Mouse (Mus musculus): ENCODE results near the gene Cdkn2aip. TPM values are rescaled to one million over a fixed set of nuclear protein-coding genes. Genes with fewer than 3 reads are reported as not detected.

Gene Cdkn2aip
- polyA plus RNA-seq, 1 experiment from 2014 or later = 37.7 TPM

DNA sequence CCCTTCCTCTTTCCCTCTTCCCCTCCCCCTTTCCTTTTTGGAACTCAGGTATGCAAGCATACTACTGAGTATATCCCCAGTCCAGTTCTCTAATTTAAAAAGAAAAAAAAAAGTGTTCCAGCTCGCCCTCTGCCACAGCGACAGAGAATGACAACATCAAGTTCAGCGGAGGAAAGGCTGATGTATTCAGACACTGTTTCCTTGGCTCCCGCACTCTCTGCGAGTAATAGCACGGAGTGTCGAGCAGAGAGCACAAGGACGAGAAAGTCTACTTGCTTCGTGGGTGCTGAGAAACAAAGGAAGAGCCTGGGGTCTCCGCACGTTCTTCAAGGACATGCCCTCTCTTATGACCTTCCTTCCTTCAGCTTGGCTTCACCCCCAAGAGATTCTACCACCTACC lies 4.9 kb upstream of the Cdkn2aip start:
- DNase-seq (ENCODE audit: low spot score) (no peak), ATAC-seq (ENCODE audit: insufficient number of reproducible peaks, low FRiP score, low TSS enrichment, low read depth) (no peak)
- H3K27ac ChIP-seq (replicated peaks; ENCODE audit: low read depth, low read length) = no peak overlapping the region
- H3K4me3 ChIP-seq (ENCODE audit: low read depth, low read length) = no peak overlapping the region
- no peaks in the 10 kb centered on the region for H3K27me3 ChIP-seq (ENCODE audit: control insufficient read depth, insufficient read depth, low read length)
- no peak overlapping the region for H3K4me2 ChIP-seq (ENCODE audit: low read depth, severe bottlenecking)
- no peaks in the 10 kb centered on the region for H3K4me1 ChIP-seq (ENCODE audit: control insufficient read depth, insufficient read depth, low read length)
- H3K9me3 ChIP-seq (ENCODE audit: control insufficient read depth, low read length) = no peaks in the 10 kb centered on the region
- 27% methylated on average over 11 of the region's 11 CpGs for WGBS
- no peaks in the 10 kb centered on the region for H3K36me3 ChIP-seq (ENCODE audit: control insufficient read depth, insufficient read depth, low read length)
- no peak overlapping the region for H3K9ac ChIP-seq (ENCODE audit: low read length)

DNA sequence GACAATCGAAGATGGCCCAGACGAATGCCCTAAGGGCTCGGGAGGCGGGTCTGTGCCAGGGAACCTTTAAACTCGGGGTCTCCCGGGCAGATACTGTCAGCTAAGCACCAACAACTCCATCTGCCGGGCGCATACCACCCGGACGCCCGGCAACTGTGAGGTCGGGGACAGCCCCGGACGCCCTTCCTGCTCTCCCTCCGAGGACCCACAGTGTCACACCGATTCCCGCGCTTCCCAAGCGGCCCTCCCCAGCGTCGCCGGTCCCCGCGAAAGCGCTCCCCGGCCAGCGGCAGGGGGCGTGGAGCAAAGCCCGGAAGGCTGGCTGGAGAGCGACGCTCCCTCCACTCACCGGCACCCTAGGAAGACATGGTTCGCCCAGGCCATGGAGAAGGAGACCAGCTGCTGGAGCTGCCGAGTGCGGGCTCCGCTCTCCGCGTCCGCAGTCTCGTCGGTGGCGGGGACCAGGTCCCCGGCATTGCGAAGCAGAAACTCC lies 515 bp downstream of the Cdkn2aip start:
- H3K27me3 ChIP-seq (ENCODE audit: control insufficient read depth, insufficient read depth, low read length) = no peaks in the 10 kb centered on the region
- no peaks in the 10 kb centered on the region for H3K9me3 ChIP-seq (ENCODE audit: control insufficient read depth, low read length)
- H3K4me3 ChIP-seq (ENCODE audit: low read depth, low read length) = peak overlapping the region; percentile 83
- DNase-seq (ENCODE audit: low spot score) = peak; percentile 59
- peak overlapping the region; percentile 67 for H3K4me2 ChIP-seq (ENCODE audit: low read depth, severe bottlenecking)
- H3K27ac ChIP-seq (replicated peaks; ENCODE audit: low read depth, low read length) = peak overlapping the region; percentile 92
- WGBS = under 1% methylated on average over 44 of the region's 44 CpGs
- ATAC-seq (ENCODE audit: insufficient number of reproducible peaks, low FRiP score, low TSS enrichment, low read depth) = peak; percentile 27
- H3K4me1 ChIP-seq (ENCODE audit: control insufficient read depth, insufficient read depth, low read length) = no peaks in the 10 kb centered on the region
- H3K9ac ChIP-seq (ENCODE audit: low read length) = peak overlapping the region; percentile 68
- peaks cover 11% of the 10 kb centered on the region for H3K36me3 ChIP-seq (ENCODE audit: control insufficient read depth, insufficient read depth, low read length)

DNA sequence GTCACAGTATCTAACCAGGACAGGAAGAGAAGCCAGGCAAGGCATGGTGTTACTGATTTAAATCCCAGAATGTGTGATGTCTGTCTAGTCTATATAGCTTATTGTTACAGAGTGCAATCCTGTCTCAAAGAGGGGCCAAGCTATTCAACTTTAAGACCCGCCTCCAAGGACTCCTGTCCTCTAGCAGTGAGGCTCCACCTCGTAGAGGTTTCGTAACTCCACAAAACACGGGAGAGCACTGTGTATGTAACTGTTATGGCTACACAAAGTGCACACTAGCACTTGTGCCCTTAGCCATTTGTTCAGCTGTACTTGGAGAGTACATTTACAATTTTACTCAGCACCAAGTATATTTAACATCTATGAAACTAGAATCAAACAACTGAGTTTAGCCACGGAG lies 5.6 kb downstream of the Cdkn2aip start:
- WGBS = 92% methylated on average over 5 of the region's 5 CpGs
- H3K9ac ChIP-seq (ENCODE audit: low read length) = no peak overlapping the region
- no peak overlapping the region for H3K4me2 ChIP-seq (ENCODE audit: low read depth, severe bottlenecking)
- ATAC-seq (ENCODE audit: insufficient number of reproducible peaks, low FRiP score, low TSS enrichment, low read depth) = no peak
- no peaks in the 10 kb centered on the region for H3K9me3 ChIP-seq (ENCODE audit: control insufficient read depth, low read length)
- no peaks in the 10 kb centered on the region for H3K4me1 ChIP-seq (ENCODE audit: control insufficient read depth, insufficient read depth, low read length)
- no peak overlapping the region for H3K27ac ChIP-seq (replicated peaks; ENCODE audit: low read depth, low read length)
- no peak overlapping the region for H3K4me3 ChIP-seq (ENCODE audit: low read depth, low read length)
- no peaks in the 10 kb centered on the region for H3K27me3 ChIP-seq (ENCODE audit: control insufficient read depth, insufficient read depth, low read length)
- peaks cover 11% of the 10 kb centered on the region for H3K36me3 ChIP-seq (ENCODE audit: control insufficient read depth, insufficient read depth, low read length)
- DNase-seq (ENCODE audit: low spot score) = no peak

DNA sequence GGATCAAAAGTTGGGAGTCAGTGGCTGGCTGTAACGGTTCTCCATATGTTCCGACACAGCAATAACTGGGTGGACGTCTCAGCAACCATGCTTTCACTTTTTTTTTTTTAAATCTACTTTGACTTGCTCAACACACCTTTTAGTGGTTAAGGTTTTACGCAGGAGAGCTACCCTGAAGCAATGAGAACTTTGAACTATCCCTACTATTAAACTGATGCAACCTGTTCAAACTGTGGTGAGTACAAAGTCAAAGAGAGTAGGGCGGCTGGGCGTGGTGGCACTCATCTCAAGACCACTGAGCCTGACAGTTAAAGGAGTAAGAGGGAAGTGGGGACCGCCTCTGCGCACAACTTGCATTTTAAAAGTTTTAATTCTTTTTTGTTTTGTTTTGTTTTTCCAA lies 7.0 kb downstream of the Cdkn2aip start:
- H3K9ac ChIP-seq (ENCODE audit: low read length) = no peak overlapping the region
- WGBS = 92% methylated on average over 8 of the region's 8 CpGs
- DNase-seq (ENCODE audit: low spot score) (no peak), ATAC-seq (ENCODE audit: insufficient number of reproducible peaks, low FRiP score, low TSS enrichment, low read depth) (no peak)
- peaks cover 9% of the 10 kb centered on the region for H3K36me3 ChIP-seq (ENCODE audit: control insufficient read depth, insufficient read depth, low read length)
- H3K27ac ChIP-seq (replicated peaks; ENCODE audit: low read depth, low read length) = no peak overlapping the region
- no peak overlapping the region for H3K4me3 ChIP-seq (ENCODE audit: low read depth, low read length)
- no peaks in the 10 kb centered on the region for H3K27me3 ChIP-seq (ENCODE audit: control insufficient read depth, insufficient read depth, low read length)
- no peaks in the 10 kb centered on the region for H3K4me1 ChIP-seq (ENCODE audit: control insufficient read depth, insufficient read depth, low read length)
- no peak overlapping the region for H3K4me2 ChIP-seq (ENCODE audit: low read depth, severe bottlenecking)
- H3K9me3 ChIP-seq (ENCODE audit: control insufficient read depth, low read length) = no peaks in the 10 kb centered on the region

DNA sequence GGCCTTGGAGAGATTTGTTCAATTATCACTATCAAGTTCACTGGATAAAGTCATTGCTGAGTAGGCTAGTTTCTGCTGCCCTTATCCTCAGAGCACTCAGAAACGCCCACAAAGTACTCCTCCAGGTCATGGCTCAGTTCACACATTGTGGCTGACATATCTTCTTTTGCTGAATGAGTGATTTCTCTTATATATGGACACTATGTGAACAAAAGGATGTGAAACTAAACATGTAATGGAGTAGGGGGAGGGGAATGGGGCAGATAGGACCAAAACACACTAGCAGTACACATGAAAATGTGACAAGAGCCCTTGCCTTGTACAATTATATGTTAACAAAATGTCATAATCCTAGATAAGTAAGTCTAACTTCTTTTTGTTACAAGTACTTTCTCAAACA lies 11.4 kb downstream of the Cdkn2aip start:
- DNase-seq (ENCODE audit: low spot score) (no peak), ATAC-seq (ENCODE audit: insufficient number of reproducible peaks, low FRiP score, low TSS enrichment, low read depth) (no peak)
- Histone ChIP-seq H3K4me1 (ENCODE audit: control insufficient read depth, insufficient read depth, low read length) (no peaks in the 10 kb centered on the region), H3K9ac (ENCODE audit: low read length) (no peak overlapping the region), H3K27ac (replicated peaks; ENCODE audit: low read depth, low read length) (no peak overlapping the region), H3K36me3 (ENCODE audit: control insufficient read depth, insufficient read depth, low read length) (no peaks in the 10 kb centered on the region), H3K4me3 (ENCODE audit: low read depth, low read length) (no peak overlapping the region), H3K4me2 (ENCODE audit: low read depth, severe bottlenecking) (no peak overlapping the region), H3K27me3 (ENCODE audit: control insufficient read depth, insufficient read depth, low read length) (no peaks in the 10 kb centered on the region), H3K9me3 (ENCODE audit: control insufficient read depth, low read length) (no peaks in the 10 kb centered on the region)
- 73% methylated on average over 1 of the region's 1 CpGs for WGBS

DNA sequence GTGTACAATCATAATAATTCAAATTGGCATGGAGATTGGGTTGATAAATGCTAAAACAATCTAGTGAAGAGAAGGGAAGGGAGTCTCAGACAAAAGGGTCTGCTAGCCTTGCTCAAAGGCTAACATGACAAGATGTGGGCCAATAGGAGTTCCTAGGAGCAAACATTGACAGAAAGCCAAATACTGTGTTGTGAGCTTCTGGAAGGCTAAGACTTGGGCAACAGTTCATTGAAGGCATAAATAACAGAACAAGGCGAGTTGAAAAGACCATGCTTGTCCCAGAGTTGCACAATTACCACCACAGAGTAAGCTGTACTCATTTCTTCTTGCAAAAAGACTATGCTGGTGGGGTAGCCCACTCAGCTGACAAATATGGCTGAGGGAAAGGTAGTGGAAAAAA lies 16.0 kb downstream of the Cdkn2aip start:
- Histone ChIP-seq H3K9ac (ENCODE audit: low read length) (no peak overlapping the region), H3K4me3 (ENCODE audit: low read depth, low read length) (no peak overlapping the region), H3K4me2 (ENCODE audit: low read depth, severe bottlenecking) (no peak overlapping the region), H3K9me3 (ENCODE audit: control insufficient read depth, low read length) (no peaks in the 10 kb centered on the region), H3K27me3 (ENCODE audit: control insufficient read depth, insufficient read depth, low read length) (no peaks in the 10 kb centered on the region), H3K36me3 (ENCODE audit: control insufficient read depth, insufficient read depth, low read length) (no peaks in the 10 kb centered on the region), H3K4me1 (ENCODE audit: control insufficient read depth, insufficient read depth, low read length) (no peaks in the 10 kb centered on the region), H3K27ac (replicated peaks; ENCODE audit: low read depth, low read length) (no peak overlapping the region)
- WGBS = 69% methylated on average over 1 of the region's 1 CpGs
- ATAC-seq (ENCODE audit: insufficient number of reproducible peaks, low FRiP score, low TSS enrichment, low read depth) (no peak), DNase-seq (ENCODE audit: low spot score) (no peak)

DNA sequence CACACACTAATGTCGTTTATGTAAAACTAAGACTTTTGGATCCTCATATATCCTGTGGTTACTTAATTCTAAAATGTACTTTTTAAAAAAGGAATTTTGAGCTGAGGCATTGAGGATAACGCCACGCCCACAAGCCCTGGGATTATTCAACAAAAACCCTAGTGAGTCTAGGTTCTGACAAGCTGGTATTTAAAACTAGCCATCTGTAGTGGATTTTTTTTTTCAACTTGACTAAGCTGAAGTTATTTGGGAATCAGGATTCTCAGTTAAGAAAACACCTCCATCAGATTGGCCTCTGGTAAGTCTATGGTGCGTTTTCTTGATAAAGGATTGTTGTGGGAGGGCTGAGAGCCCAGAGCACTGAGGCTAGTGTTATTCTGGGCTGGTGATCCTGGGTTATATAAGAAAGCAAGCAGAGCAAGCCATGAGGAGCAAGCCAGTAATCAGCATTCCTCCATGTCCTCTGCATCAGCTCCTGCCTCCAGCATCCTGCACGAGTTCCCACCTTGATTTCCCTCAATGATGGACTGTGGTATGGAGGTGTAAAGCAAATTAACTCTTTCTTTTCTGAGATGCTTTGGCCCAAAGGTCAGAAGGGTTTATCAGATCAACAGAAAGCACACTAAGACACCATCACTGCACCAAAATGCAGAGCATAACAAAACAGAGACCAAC lies 18.2 kb downstream of the Cdkn2aip start:
- no peak for ATAC-seq (ENCODE audit: insufficient number of reproducible peaks, low FRiP score, low TSS enrichment, low read depth)

DNA sequence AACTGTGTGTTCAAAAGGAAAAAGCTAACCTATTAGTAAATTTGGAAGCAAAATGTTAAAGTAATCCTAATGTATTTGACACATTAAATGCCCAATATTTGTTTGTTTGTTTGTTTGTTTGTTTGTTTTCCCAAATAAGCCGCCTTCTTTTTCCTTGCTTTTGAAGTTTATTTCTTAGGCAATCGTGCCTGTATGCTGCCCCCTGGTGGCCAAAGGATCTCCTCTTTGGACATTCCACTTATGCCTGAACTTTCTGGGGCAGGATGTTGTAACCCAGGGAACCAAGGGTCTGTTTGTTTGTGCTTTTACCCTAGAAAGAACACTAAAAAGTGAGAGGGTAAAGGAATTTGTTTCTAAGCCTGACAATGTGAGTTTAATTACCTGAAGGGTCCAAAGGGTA lies 20.6 kb downstream of the Cdkn2aip start:
- Histone ChIP-seq H3K4me2 (ENCODE audit: low read depth, severe bottlenecking) (no peak overlapping the region), H3K27ac (replicated peaks; ENCODE audit: low read depth, low read length) (no peak overlapping the region), H3K4me3 (ENCODE audit: low read depth, low read length) (no peak overlapping the region), H3K4me1 (ENCODE audit: control insufficient read depth, insufficient read depth, low read length) (no peaks in the 10 kb centered on the region), H3K9me3 (ENCODE audit: control insufficient read depth, low read length) (no peaks in the 10 kb centered on the region), H3K27me3 (ENCODE audit: control insufficient read depth, insufficient read depth, low read length) (no peaks in the 10 kb centered on the region), H3K36me3 (ENCODE audit: control insufficient read depth, insufficient read depth, low read length) (no peaks in the 10 kb centered on the region), H3K9ac (ENCODE audit: low read length) (no peak overlapping the region)
- 20% methylated on average over 2 of the region's 2 CpGs for WGBS
- ATAC-seq (ENCODE audit: insufficient number of reproducible peaks, low FRiP score, low TSS enrichment, low read depth) = no peak
- DNase-seq (ENCODE audit: low spot score) = peak; percentile 88

More for the DNA sequence above, 18.2 kb downstream of the Cdkn2aip start:
- no peak for DNase-seq (ENCODE audit: low spot score)
- H3K36me3 ChIP-seq (ENCODE audit: control insufficient read depth, insufficient read depth, low read length) = no peaks in the 10 kb centered on the region
- no peak overlapping the region for H3K4me3 ChIP-seq (ENCODE audit: low read depth, low read length)
- no peak overlapping the region for H3K4me2 ChIP-seq (ENCODE audit: low read depth, severe bottlenecking)
- no peaks in the 10 kb centered on the region for H3K4me1 ChIP-seq (ENCODE audit: control insufficient read depth, insufficient read depth, low read length)
- no peak overlapping the region for H3K9ac ChIP-seq (ENCODE audit: low read length)
- H3K27me3 ChIP-seq (ENCODE audit: control insufficient read depth, insufficient read depth, low read length) = no peaks in the 10 kb centered on the region
- no peak overlapping the region for H3K27ac ChIP-seq (replicated peaks; ENCODE audit: low read depth, low read length)
- H3K9me3 ChIP-seq (ENCODE audit: control insufficient read depth, low read length) = no peaks in the 10 kb centered on the region
- WGBS = 80% methylated on average over 5 of the region's 5 CpGs

DNA sequence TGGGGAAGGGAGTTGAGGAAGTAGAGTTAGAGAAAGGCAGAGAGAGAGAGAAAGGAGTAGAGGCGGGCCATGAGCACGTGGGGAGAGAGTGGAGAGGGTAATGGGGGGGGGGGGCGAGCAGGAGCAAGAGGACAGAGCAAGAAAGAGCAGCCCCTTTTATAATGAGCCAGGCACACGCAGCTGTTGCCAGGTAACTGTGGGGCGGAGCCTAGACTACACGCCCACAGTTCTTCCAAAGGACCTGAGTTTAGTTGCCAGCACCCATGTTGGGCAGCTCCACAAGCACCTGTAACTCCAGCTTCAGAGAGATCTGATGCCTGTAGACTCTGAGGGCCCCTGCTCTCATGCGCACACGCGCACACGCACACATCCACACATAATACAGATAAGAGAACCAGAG lies 21.9 kb downstream of the Cdkn2aip start:
- no peak for ATAC-seq (ENCODE audit: insufficient number of reproducible peaks, low FRiP score, low TSS enrichment, low read depth)
- Histone ChIP-seq H3K4me2 (ENCODE audit: low read depth, severe bottlenecking) (no peak overlapping the region), H3K9me3 (ENCODE audit: control insufficient read depth, low read length) (no peaks in the 10 kb centered on the region), H3K36me3 (ENCODE audit: control insufficient read depth, insufficient read depth, low read length) (no peaks in the 10 kb centered on the region), H3K27ac (replicated peaks; ENCODE audit: low read depth, low read length) (no peak overlapping the region), H3K4me3 (ENCODE audit: low read depth, low read length) (no peak overlapping the region), H3K27me3 (ENCODE audit: control insufficient read depth, insufficient read depth, low read length) (no peaks in the 10 kb centered on the region), H3K4me1 (ENCODE audit: control insufficient read depth, insufficient read depth, low read length) (no peaks in the 10 kb centered on the region), H3K9ac (ENCODE audit: low read length) (no peak overlapping the region)
- DNase-seq (ENCODE audit: low spot score) = no peak
- 75% methylated on average over 9 of the region's 10 CpGs for WGBS
